Mouse (Mus musculus): Measurements from ENCODE around the gene Rnf157. TPM values are rescaled to one million over a fixed set of nuclear protein-coding genes. Genes with fewer than 3 reads are reported as not detected.
"Not testable (repeated sequence)": the region's sequence is repeated elsewhere in the genome, so short reads cannot be mapped to it uniquely, and the experiment has no call there.

Gene Rnf157
- total RNA-seq, 1 experiment = 3.7 TPM

DNA sequence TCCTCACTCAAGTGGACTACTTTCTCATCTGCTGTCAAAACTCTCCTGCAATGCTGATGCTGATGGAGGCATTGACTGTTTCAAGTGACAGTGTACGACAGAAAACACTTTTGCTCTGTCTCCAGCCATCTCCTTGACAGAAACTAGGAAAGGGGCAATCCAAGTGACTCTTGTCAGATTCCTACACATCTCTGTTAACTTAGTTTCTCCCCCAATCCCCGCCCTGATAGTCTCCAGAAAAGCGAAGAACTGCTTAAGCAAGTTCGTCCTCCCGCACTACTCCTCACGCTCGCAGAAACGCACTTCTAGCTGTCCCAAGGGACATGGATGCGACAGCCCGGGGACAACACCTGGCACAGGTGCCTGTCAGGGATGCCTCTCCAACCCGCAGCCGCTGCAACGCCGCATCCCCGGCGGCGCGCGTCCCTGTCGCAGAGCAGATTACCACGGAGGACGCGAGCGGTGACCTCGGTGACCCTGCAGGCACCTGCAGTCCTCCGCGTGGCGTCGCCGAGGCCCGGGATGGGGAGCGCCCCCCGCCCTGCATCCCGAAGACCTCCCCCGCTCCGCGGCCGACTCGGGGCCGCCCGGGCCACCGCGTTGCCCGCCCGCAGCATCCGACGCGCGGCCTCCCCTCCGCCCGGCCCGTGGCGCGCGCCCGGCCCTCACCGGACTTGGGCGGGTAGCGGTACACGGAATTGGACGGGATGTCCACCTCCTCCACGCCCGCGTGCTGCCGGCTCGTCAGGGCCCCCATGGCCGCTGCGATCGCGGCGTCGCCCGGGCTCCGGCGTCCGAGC, 604 bp downstream of the Rnf157 start:
- Histone ChIP-seq H3K4me3 (ENCODE audit: insufficient read depth in 1 of 2, low read depth in 1 of 2, low read length in 2 of 2, poor library complexity in 1 of 2, severe bottlenecking in 1 of 2) (peak overlapping the region; percentile 75 to 89), H3K9me3 (ENCODE audit: control insufficient read depth, insufficient read depth, low read depth, low read length) (no peaks in the 10 kb centered on the region), H3K36me3 (ENCODE audit: control insufficient read depth, insufficient read depth, low read length, poor library complexity, severe bottlenecking) (no peaks in the 10 kb centered on the region), H3K27ac (ENCODE audit: insufficient read depth, low read depth, low read length, poor library complexity, severe bottlenecking) (no peak overlapping the region), H3K9ac (ENCODE audit: insufficient read depth, low read depth, low read length, poor library complexity, severe bottlenecking) (peak overlapping the region; percentile 85), H3K4me1 (ENCODE audit: control insufficient read depth in 2 of 2, insufficient read depth in 2 of 2, low read length in 2 of 2, poor library complexity in 1 of 2) (peaks cover 4 to 6% of the 10 kb centered on the region in 2 experiments; a peak in 2 of 4 replicates)
- in situ Hi-C loops (cut with MboI; ENCODE audit: low sequenced_read_pairs in 2 of 2, unreplicated experiment in 2 of 2) = no loop called here
- TF ChIP-seq MAFK (IDR thresholded peaks at IDR 0.05; ENCODE audit: insufficient read depth, low read depth, low read length) = no peak
- no peak for TF ChIP-seq HCFC1 (IDR thresholded peaks at IDR 0.05; ENCODE audit: borderline replicate concordance, insufficient read depth, low read length)
- TF ChIP-seq ZNF384 (IDR thresholded peaks at IDR 0.05; ENCODE audit: low read depth, low read length) = no peak
- TF ChIP-seq CHD2 (IDR thresholded peaks at IDR 0.05; ENCODE audit: low read depth, low read length) = no peak
- no peak for TF ChIP-seq ZC3H11A (IDR thresholded peaks at IDR 0.05; ENCODE audit: borderline replicate concordance, low read depth, low read length)
- DNase-seq (ENCODE audit: low read depth, low spot score) = no peak

DNA sequence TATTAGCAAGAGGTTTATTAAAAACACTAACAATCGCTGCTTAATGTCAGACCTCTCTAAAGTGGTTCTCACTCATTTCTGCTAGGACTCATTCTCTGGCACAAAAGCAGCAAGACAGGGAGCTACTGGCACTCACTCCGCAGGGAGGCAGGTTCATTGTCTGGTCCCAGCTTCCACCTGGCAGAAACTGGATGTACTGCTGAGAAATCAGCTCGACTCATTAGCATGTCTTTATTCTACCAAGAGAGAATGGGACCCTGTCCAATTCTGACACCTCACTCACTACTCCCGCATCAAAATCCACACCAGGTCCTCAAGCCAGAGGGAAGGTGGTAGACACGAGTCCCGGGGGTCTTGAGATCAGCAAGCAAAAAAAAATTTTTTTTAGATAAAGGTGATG, 1.2 kb downstream of the Rnf157 start:
- Histone ChIP-seq H3K9ac (ENCODE audit: insufficient read depth, low read depth, low read length, poor library complexity, severe bottlenecking) (no peak overlapping the region), H3K9me3 (ENCODE audit: control insufficient read depth, insufficient read depth, low read depth, low read length) (no peaks in the 10 kb centered on the region)

DNA sequence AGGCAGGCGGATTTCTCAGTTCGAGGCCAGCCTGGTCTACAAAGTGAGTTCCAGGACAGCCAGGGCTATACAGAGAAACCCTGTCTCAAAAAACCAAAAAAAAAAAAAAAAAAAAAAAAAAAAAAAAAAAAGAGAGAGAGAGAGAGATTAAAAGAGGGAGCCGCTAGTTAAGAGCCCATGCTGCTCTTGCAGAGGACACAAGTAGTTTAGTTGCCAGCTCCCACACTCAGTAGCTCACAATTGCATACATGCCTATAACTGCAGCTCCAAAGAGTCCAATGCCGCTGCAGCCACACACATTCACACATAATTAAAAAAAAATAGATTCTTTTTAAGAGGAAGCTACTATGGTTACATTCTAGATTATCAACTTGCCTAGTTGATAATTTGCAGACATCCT, 2.4 kb downstream of the Rnf157 start:
- H3K36me3 ChIP-seq (ENCODE audit: control insufficient read depth, insufficient read depth, low read length, poor library complexity, severe bottlenecking); H3K4me3 ChIP-seq (ENCODE audit: insufficient read depth in 1 of 2, low read depth in 1 of 2, low read length in 2 of 2, poor library complexity in 1 of 2, severe bottlenecking in 1 of 2); H3K4me1 ChIP-seq (ENCODE audit: control insufficient read depth in 2 of 2, insufficient read depth in 2 of 2, low read length in 2 of 2, poor library complexity in 1 of 2); H3K27ac ChIP-seq (ENCODE audit: insufficient read depth, low read depth, low read length, poor library complexity, severe bottlenecking); H3K9me3 ChIP-seq (ENCODE audit: control insufficient read depth, insufficient read depth, low read depth, low read length); DNase-seq (ENCODE audit: low read depth, low spot score); in situ Hi-C loops (cut with MboI; ENCODE audit: low sequenced_read_pairs in 2 of 2, unreplicated experiment in 2 of 2); H3K9ac ChIP-seq (ENCODE audit: insufficient read depth, low read depth, low read length, poor library complexity, severe bottlenecking): not testable (repeated sequence)

More for the DNA sequence above, 1.2 kb downstream of the Rnf157 start:
- Histone ChIP-seq H3K4me1 (ENCODE audit: control insufficient read depth in 2 of 2, insufficient read depth in 2 of 2, low read length in 2 of 2, poor library complexity in 1 of 2) (peaks cover 4 to 5% of the 10 kb centered on the region in 2 experiments; a peak in 2 of 4 replicates), H3K27ac (ENCODE audit: insufficient read depth, low read depth, low read length, poor library complexity, severe bottlenecking) (no peak overlapping the region), H3K4me3 (ENCODE audit: insufficient read depth in 1 of 2, low read depth in 1 of 2, low read length in 2 of 2, poor library complexity in 1 of 2, severe bottlenecking in 1 of 2) (peak overlapping the region in 1 of 2 experiments; percentile 75; a peak in 2 of 4 replicates), H3K36me3 (ENCODE audit: control insufficient read depth, insufficient read depth, low read length, poor library complexity, severe bottlenecking) (no peaks in the 10 kb centered on the region)
- TF ChIP-seq HCFC1 (IDR thresholded peaks at IDR 0.05; ENCODE audit: borderline replicate concordance, insufficient read depth, low read length) = no peak
- TF ChIP-seq ZNF384 (IDR thresholded peaks at IDR 0.05; ENCODE audit: low read depth, low read length) = no peak
- no peak for TF ChIP-seq CHD2 (IDR thresholded peaks at IDR 0.05; ENCODE audit: low read depth, low read length)
- no peak for TF ChIP-seq MAFK (IDR thresholded peaks at IDR 0.05; ENCODE audit: insufficient read depth, low read depth, low read length)
- no peak for TF ChIP-seq ZC3H11A (IDR thresholded peaks at IDR 0.05; ENCODE audit: borderline replicate concordance, low read depth, low read length)
- DNase-seq (ENCODE audit: low read depth, low spot score) = no peak
- in situ Hi-C loops (cut with MboI; ENCODE audit: low sequenced_read_pairs in 2 of 2, unreplicated experiment in 2 of 2) = no loop called here

DNA sequence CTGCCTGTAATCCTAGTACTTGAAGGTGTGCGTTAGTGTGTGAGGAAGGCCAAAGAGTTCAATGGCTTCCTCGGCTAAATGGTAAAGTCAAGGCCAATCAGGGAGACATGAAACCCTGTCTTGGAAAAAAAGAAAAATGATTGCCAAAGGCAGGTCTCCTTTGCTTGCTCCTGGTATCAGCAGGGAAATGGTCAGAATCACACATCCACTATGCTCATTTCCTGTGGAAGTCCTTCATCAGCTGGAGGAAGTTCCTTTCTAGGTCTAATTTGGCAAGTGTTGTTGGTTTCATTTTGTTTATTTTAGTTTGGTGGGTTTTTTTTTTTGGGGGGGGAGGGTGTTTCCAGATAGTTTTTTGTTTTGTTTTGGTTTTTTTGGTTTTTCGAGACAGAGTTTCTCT, 3.8 kb downstream of the Rnf157 start:
- H3K4me1 ChIP-seq (ENCODE audit: control insufficient read depth in 2 of 2, insufficient read depth in 2 of 2, low read length in 2 of 2, poor library complexity in 1 of 2) = peaks cover 4 to 5% of the 10 kb centered on the region in 2 experiments; a peak in 2 of 4 replicates
- H3K9ac ChIP-seq (ENCODE audit: insufficient read depth, low read depth, low read length, poor library complexity, severe bottlenecking) = no peak overlapping the region
- H3K27ac ChIP-seq (ENCODE audit: insufficient read depth, low read depth, low read length, poor library complexity, severe bottlenecking) = no peak overlapping the region
- H3K36me3 ChIP-seq (ENCODE audit: control insufficient read depth, insufficient read depth, low read length, poor library complexity, severe bottlenecking) = no peaks in the 10 kb centered on the region
- in situ Hi-C loops (cut with MboI; ENCODE audit: low sequenced_read_pairs in 2 of 2, unreplicated experiment in 2 of 2) = no loop called here
- TF ChIP-seq ZC3H11A (IDR thresholded peaks at IDR 0.05; ENCODE audit: borderline replicate concordance, low read depth, low read length) (no peak), CHD2 (IDR thresholded peaks at IDR 0.05; ENCODE audit: low read depth, low read length) (no peak)
- no peak for DNase-seq (ENCODE audit: low read depth, low spot score)
- no peaks in the 10 kb centered on the region for H3K9me3 ChIP-seq (ENCODE audit: control insufficient read depth, insufficient read depth, low read depth, low read length)
- H3K4me3 ChIP-seq (ENCODE audit: insufficient read depth in 1 of 2, low read depth in 1 of 2, low read length in 2 of 2, poor library complexity in 1 of 2, severe bottlenecking in 1 of 2) = no peak overlapping the region

DNA sequence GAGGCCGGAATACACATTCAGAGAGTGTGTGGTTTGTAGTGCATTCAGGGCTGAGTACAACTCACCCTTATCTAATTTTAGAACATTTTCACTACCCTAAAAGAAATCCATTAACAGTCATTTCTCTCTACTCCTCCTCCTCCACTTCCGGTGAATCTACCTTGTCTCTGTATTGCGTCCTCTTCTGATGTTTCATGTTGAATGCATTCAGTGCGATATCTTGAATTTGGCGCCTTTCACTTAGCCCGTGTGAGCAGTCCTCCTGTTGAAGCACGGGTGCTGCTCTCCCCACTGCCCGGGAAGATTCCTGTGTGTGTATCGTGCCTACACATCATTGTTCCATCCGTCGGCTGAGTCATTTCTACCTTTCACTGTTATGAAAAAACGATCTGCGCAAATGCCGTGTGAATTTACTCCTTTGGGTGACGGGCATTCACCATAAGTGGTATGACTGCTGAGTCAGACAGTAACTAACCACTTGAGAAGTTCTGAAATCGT, 6.6 kb downstream of the Rnf157 start:
- DNase-seq (ENCODE audit: low read depth, low spot score) = no peak
- TF ChIP-seq CHD2 (IDR thresholded peaks at IDR 0.05; ENCODE audit: low read depth, low read length) = no peak
- TF ChIP-seq HCFC1 (IDR thresholded peaks at IDR 0.05; ENCODE audit: borderline replicate concordance, insufficient read depth, low read length) = no peak
- no peak for TF ChIP-seq MAFK (IDR thresholded peaks at IDR 0.05; ENCODE audit: insufficient read depth, low read depth, low read length)
- no peak for TF ChIP-seq ZNF384 (IDR thresholded peaks at IDR 0.05; ENCODE audit: low read depth, low read length)
- no peak for TF ChIP-seq ZC3H11A (IDR thresholded peaks at IDR 0.05; ENCODE audit: borderline replicate concordance, low read depth, low read length)
- Histone ChIP-seq H3K9me3 (ENCODE audit: control insufficient read depth, insufficient read depth, low read depth, low read length) (no peaks in the 10 kb centered on the region), H3K4me3 (ENCODE audit: insufficient read depth in 1 of 2, low read depth in 1 of 2, low read length in 2 of 2, poor library complexity in 1 of 2, severe bottlenecking in 1 of 2) (no peak overlapping the region), H3K27ac (ENCODE audit: insufficient read depth, low read depth, low read length, poor library complexity, severe bottlenecking) (no peak overlapping the region), H3K36me3 (ENCODE audit: control insufficient read depth, insufficient read depth, low read length, poor library complexity, severe bottlenecking) (no peaks in the 10 kb centered on the region), H3K4me1 (ENCODE audit: control insufficient read depth in 2 of 2, insufficient read depth in 2 of 2, low read length in 2 of 2, poor library complexity in 1 of 2) (peaks cover 2% of the 10 kb centered on the region in 2 experiments; a peak in 1 of 4 replicates), H3K9ac (ENCODE audit: insufficient read depth, low read depth, low read length, poor library complexity, severe bottlenecking) (no peak overlapping the region)
- in situ Hi-C loops (cut with MboI; ENCODE audit: low sequenced_read_pairs in 2 of 2, unreplicated experiment in 2 of 2) = no loop called here

Measured in ES-E14 (cell line).